Mouse (Mus musculus) mesoderm, embryonic 11.5 days (tissue): ENCODE results near the gene Olfr1218.
"Not testable (repeated sequence)": the region's sequence is repeated elsewhere in the genome, so short reads cannot be mapped to it uniquely, and the experiment has no call there.

ENCODE experiments used
- DNase-seq: peaks from one replicate; pipeline ENCODE4 v3.0.0-alpha.2; 2012; ENCODE audit warnings: low read depth, low spot score

Gene Olfr1218

DNA sequence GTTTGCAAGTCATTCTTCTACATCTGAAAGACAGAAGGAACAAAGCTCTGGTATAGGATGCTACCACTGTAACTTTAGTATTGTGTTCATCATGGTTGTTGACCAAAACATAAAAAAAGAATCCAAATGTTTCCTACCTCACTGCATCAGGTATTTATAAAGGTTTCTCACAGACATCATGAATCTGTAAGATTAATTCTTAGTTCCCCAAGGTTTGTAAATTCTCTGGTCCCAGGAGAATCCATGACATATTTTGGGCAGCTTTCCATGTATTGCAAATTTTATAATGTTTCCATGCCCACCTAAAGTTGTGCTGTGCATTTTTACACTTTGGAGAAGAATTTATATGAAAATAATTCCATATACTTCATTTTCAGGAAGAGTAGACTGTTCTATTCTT lies at the start of gene Olfr1218:
Gene Olfr1218, minus strand, starts transcription at position 101 of the 400 bp plus-strand sequence.
- DNase-seq = no peak

DNA sequence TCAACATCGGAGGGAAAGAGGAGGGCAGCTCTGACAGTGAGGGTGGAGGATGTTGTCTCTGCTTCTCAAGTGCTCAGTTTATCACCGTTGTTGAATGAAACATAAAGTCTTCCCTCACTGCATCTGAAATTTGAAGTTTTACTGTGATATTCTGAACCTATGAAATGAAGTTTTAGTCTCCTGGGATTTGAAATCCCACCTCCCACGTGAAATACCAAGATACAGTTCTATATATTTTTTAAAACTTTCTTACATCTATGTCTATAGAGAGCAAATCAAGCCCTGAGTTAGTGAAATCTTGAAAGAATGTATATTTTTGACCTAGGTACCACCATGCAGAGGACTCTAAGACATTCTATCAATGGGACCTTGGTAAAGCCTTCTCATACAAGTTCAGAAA lies 45.7 kb upstream of the Olfr1218 start, which contains the start of gene Olfr1220:
Gene Olfr1220, minus strand, starts transcription at position 101 of the 400 bp plus-strand sequence.
- DNase-seq = no peak

DNA sequence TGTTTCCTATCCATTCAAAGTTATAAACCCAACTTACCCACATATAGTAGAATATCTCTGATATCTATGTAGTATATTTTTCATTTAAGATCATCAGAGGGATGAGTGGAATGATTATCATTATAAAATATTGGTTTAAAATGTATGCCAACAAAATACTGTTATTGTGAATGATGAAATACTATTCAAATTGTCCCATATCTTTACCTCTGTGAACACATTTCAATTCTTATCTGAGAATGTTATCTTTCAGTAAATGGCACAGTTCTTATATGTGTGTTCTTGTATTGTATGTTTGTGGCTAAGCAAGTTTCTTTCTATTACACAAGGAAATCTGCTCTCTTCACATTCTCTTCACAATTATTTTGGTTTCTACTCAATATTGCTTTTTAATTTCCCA lies 44.7 kb upstream of the Olfr1218 start:
- DNase-seq = no peak

DNA sequence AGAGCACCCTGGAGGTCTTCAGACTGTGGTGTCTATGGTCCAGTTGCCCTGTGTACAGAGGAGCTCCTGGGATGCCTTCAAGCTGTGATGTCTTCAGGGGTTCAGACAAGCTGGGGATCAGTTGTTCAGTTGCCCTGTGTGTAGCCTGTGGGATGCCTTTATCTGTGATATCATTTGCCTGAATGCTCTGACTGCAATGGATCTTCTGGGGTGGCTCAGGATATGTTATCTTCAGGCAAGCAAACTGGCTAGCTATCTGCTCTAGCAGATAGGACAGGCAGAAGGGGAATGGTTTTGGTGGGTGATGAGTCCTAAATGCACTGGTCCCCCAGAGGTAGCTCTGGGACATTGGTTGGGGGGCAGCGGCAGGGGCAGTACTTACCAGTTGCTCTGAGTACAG lies 32.9 kb upstream of the Olfr1218 start:
- DNase-seq = no peak

DNA sequence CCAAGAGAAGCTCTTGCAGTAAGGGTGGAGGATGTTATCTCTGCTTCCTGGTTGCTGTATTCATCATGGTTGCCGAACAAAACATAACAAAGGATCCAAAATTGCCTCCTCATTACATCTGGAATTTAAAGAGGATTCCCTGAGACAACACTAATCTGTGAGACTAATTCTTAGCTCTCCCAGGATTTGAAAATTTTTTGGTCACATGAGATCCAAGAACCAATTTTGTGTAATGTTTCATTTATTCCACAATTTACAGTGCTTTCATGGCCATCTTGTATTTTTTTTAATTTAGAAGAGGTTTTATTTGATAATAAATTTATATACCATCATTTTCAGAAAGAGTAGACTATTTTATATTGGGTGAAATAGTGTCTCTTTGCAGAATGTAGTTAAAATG lies 22.4 kb upstream of the Olfr1218 start, which contains the start of gene Olfr1219:
Gene Olfr1219, minus strand, starts transcription at position 101 of the 400 bp plus-strand sequence.
- no peak for DNase-seq

DNA sequence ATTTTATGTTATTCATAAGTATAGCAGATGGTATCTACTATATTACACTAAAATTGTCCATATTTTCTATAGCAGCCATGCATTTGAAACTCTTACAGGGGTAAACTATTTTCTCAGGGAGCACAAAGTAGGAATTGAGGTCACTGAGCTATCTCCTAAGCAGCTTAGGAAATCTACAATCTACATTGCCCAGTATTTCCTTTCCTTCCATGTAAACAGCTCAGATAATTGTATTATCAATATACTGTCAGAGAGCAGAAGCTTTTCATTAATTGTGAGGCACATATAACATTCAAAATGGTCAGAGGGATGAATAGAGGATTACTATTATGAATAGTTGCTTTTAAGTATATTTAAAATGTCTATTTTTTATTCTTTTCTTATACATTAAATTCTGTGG lies 20.5 kb upstream of the Olfr1218 start:
- DNase-seq = no peak

DNA sequence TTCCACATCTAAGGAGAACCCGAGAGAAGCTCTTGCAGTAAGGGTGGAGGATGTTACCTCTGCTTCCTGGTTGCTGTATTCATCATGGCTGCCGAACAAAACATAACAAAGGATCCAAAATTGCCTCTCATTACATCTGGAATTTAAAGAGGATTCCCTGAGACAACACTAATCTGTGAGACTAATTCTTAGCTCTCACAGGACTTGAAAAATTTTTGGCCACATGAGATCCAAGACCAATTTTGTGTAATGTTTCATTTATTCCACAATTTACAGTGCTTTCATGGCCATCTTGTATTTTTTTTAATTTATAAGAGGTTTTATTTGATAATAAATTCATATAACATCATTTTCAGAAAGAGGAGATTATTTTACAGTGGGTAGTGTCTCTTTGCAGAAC lies 29.0 kb downstream of the Olfr1218 start, which contains the start of gene Olfr1217:
Gene Olfr1217, minus strand, starts transcription at position 101 of the 400 bp plus-strand sequence.
- no peak for DNase-seq

DNA sequence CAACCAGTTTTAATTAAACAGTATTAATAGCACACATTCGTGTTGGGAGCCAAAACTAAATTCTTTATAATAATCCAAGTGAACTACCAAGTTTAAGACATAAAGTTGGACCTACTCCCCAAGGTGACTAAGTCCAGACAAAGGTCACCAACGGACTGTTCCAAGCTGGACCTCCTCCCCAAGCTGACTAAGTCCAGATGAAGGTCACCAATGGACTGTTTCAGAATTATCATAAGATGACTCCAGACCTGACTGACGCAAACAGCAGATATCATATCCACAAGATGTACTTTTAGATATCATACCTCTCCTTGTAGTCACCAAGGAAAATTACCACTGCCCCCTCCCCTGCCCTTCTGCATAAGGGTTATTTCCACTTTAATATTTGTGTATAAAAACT lies 39.6 kb downstream of the Olfr1218 start:
- not testable (repeated sequence) for DNase-seq

DNA sequence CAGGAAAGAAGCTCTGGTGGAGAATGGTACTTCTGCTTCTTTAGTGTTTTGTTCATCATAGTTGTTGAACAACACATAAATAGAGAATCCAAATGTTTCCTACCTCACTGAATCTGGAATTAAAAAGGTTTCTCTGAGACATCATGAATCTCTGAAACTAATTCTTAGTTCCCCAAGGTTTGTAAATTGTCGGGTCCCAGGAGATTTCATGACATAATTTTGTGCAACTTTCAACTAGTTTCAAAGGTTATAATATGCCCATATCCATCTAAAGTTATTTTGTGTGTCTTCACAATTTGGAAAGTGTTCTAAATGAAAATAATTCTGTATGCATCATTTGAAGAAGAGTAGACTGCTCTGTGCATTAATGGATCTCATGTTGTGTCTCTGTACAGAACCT lies 42.7 kb downstream of the Olfr1218 start, which contains the start of gene Olfr1216:
Gene Olfr1216, minus strand, starts transcription at position 101 of the 400 bp plus-strand sequence.
- no peak for DNase-seq

DNA sequence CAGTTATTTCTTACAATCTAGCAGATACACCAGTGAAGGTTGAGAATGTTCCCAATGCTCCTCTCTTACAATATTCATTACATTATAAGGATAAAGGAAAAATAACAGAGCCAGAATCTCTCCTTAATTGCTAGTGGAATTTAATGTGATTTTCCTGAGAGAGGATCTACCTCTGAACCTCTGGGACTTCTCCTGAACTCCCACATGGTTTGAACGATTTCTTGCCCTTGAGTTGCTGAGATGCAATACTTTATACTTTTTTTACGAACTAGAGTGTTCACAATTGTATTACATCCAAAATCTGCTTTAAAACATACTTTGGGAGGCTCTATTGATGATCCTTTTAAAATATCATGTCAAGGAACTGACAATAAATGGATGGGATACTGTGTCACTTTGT lies 54.1 kb downstream of the Olfr1218 start, which contains the start of gene Olfr1215:
Gene Olfr1215, minus strand, starts transcription at position 101 of the 400 bp plus-strand sequence.
- DNase-seq = no peak
